Mouse (Mus musculus): ENCODE results near the gene Pard3.

GRCm38 (mm10) chr8:127164326-127165280, 100.9 kb downstream of the Pard3 start:
- TF ChIP-seq CTCF (IDR thresholded peaks at IDR 0.05; ENCODE audit: extremely low read depth, insufficient read depth, low read length): no peak
- TF ChIP-seq POLR2A (IDR thresholded peaks at IDR 0.05; ENCODE audit: extremely low read depth, insufficient read depth, low read length): no peak
